Mouse (Mus musculus) brain, embryonic 14.5 days (tissue): ENCODE measurements around the gene Adgrb2.

Experiments used
- CTCF ChIP-seq: fragments of 200-500 bp; IDR thresholded peaks from 2 replicates; pipeline ENCODE4 v1.5.1; 2012; ENCODE audit warnings: inconsistent platforms, mild to moderate bottlenecking, moderate library complexity, borderline replicate concordance; ENCODE audit not compliant: insufficient read depth, insufficient read length; ENCODE audit errors: extremely low read depth
- POLR2A ChIP-seq: fragments of 200-500 bp; IDR thresholded peaks from 2 replicates; pipeline ENCODE4 v1.6.1; 2012; ENCODE audit warnings: mild to moderate bottlenecking, inconsistent platforms, borderline replicate concordance; ENCODE audit not compliant: poor library complexity, insufficient read depth, insufficient read length, severe bottlenecking; ENCODE audit errors: extremely low read depth

DNA sequence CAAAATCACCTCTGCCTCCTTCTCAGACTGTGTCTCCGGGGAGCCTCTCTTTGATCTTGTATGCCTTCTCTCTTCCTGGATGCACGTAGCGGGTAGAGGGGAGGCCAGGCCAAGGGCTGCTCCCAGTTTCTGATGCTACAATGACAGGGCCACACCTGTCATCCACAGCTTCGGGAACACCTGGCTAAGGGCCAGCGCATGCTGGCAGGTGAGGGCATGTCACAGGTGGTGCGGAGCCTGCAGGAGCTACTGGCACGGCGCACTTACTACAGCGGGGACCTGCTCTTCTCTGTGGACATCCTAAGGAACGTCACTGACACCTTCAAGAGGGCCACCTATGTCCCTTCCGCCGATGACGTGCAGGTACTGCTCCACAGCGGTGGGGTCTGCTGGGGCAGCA lies 24.4 kb downstream of the Adgrb2 start:
- TF ChIP-seq CTCF (no peak), POLR2A (no peak)
